Mouse (Mus musculus): Measurements from ENCODE around the gene Ranbp3.
A peak's percentile ranks its signal among the peaks of the same experiment; 100 is the strongest.

Ranbp3 gene

GRCm38 (mm10) chr17:56681791-56682190 lies 8.7 kb downstream of the Ranbp3 start:
- DNase-seq = no peak

- no peak for DNase-seq
Observed at GRCm38 (mm10) chr17:56682880-56683279, 9.8 kb downstream of the Ranbp3 start.

GRCm38 (mm10) chr17:56683546-56684140 lies 10.5 kb downstream of the Ranbp3 start:
- DNase-seq = peak; percentile 55

- DNase-seq = no peak
Observed at GRCm38 (mm10) chr17:56684649-56685048, 11.6 kb downstream of the Ranbp3 start.

- DNase-seq = no peak
Observed at GRCm38 (mm10) chr17:56686801-56687200, 13.7 kb downstream of the Ranbp3 start.

- no peak for DNase-seq
Observed at GRCm38 (mm10) chr17:56688045-56688444, 15.0 kb downstream of the Ranbp3 start.

GRCm38 (mm10) chr17:56688689-56689088 lies 15.6 kb downstream of the Ranbp3 start:
- DNase-seq = no peak

- no peak for DNase-seq
Observed at GRCm38 (mm10) chr17:56693395-56693794, 20.3 kb downstream of the Ranbp3 start.

- no peak for DNase-seq
Observed at GRCm38 (mm10) chr17:56693851-56694310, 20.8 kb downstream of the Ranbp3 start.

GRCm38 (mm10) chr17:56700451-56700850 lies 27.4 kb downstream of the Ranbp3 start:
- DNase-seq = no peak

- DNase-seq = no peak
Observed at GRCm38 (mm10) chr17:56703038-56703437, 29.9 kb downstream of the Ranbp3 start.

- no peak for DNase-seq
Observed at GRCm38 (mm10) chr17:56706515-56706914, 33.4 kb downstream of the Ranbp3 start.

GRCm38 (mm10) chr17:56708692-56709091 lies 35.6 kb downstream of the Ranbp3 start:
- DNase-seq = no peak

GRCm38 (mm10) chr17:56709708-56710107 lies 36.6 kb downstream of the Ranbp3 start:
- no peak for DNase-seq

GRCm38 (mm10) chr17:56715360-56715759 lies 42.3 kb downstream of the Ranbp3 start:
- no peak for DNase-seq

- peak; percentile 10 for DNase-seq
Observed at GRCm38 (mm10) chr17:56715914-56716654, 43.0 kb downstream of the Ranbp3 start.

GRCm38 (mm10) chr17:56716655-56717362 lies 43.7 kb downstream of the Ranbp3 start:
- DNase-seq = peak; percentile 98

- DNase-seq = peak; percentile 91
Observed at GRCm38 (mm10) chr17:56717363-56718058, 44.4 kb downstream of the Ranbp3 start, which contains the start of the genes Ndufa11 and Vmac. Gene Ndufa11, plus strand, starts transcription at chr17:56717767. Gene Vmac, minus strand, starts transcription at chr17:56718022.

GRCm38 (mm10) chr17:56722441-56722840 lies 49.3 kb downstream of the Ranbp3 start:
- DNase-seq = no peak

GRCm38 (mm10) chr17:56723419-56724161 lies 50.5 kb downstream of the Ranbp3 start:
- DNase-seq = no peak

- DNase-seq = no peak
Observed at GRCm38 (mm10) chr17:56727029-56727649, 54.0 kb downstream of the Ranbp3 start.

- DNase-seq = no peak
Observed at GRCm38 (mm10) chr17:56727659-56728058, 54.6 kb downstream of the Ranbp3 start.
